Mouse (Mus musculus) megakaryocyte-erythroid progenitor cell, adult 5-6 weeks (primary cell): ENCODE data around the gene Tex22. TPM values are rescaled to one million over a fixed set of nuclear protein-coding genes. Genes with fewer than 3 reads are reported as not detected.

ENCODE experiments used
- ATAC-seq: replicated peaks from 2 replicates; pipeline ENCODE4 v1.8.0; 2016; ENCODE audit warnings: mild to moderate bottlenecking, inconsistent platforms; ENCODE audit not compliant: severe bottlenecking, poor library complexity, low FRiP score, low TSS enrichment
- total RNA-seq, 2 experiments: library from RNA; stranded (forward) in 1 of 2; stranded (reverse) in 1 of 2; fragments of 200-1000, 215-1000 nt in 1 of 2; fragments of >200 nt in 1 of 2; fragmentation: Nextera tagmentation in 1 of 2; gene quantifications; 2 replicates each; pipeline ENCODE4 v1.2.3; 2014 to 2017

Tex22 gene
- total RNA-seq, 2 experiments from 2014 or later = not detected

DNA sequence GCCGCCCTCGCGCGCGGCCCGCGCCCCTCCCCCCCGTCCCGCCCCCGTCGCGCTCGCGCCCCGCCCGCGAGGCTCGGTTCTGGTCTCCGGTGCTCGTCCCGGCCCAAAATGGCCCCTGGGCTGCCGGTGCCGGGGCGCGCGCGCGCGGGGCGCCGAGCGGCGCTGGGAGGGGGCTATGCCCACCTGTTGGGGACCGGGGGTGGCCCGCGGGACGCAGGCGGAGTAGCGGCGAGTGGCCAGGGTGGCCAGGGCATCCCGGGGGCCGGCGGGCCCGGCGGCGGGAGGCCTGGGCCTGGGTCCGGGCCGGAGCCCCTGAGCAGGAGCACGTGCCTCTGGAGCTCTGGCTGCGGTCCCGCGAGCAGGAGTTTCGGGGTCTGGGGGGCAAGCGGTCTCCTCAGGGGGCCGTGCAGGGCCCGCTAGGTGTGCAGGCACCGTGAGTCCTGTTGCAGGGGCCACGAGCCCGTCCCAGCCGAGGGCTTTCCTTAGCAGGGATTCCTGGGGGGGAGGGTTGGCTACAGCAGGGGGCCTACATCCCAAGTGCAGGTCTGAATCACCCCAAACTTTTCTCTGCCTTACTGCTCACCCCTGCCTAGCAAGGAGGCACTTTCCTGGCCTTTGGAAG, 24.3 kb downstream of the Tex22 start:
- 0 out of 2 replicates have a peak, but pooled peaks have one; percentile 8 for ATAC-seq

DNA sequence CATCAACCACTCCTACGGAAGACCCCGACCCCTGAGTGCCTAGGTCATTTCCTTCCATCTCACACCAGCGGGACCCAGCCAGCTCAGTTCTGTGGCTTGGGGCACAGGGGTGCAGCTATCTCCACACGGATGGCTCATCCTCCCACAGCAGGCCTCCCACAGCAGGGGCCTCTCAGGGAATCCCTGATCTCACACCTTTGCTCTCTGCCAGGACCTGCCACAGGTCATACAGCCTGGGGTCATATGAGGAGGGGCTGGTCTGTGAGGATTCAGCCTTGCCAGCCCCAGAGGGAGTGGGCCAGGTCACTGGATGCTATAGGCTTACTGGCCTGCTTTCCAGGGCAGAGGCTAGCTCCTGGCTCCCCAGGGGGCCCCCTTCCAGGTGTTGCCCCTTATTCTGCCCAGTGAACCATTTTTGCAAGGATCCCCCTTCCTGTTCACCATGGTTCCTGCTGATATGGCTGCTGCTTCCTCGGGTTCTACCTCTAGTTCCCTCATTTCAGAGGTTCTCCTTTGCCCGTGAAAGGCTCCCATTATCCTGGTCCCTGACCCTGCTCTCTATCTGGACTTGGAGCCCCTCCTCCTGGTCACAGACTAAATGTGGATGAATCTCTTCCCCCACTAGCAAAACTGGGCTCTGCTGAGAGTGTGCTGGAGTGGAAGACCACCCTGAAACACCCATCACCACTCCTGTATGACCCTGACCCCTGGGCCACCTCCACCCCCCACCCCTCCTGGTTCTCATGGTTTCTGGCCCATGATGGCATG, 25.4 kb downstream of the Tex22 start:
- 0 out of 2 replicates have a peak, but pooled peaks have one; percentile 12 for ATAC-seq

DNA sequence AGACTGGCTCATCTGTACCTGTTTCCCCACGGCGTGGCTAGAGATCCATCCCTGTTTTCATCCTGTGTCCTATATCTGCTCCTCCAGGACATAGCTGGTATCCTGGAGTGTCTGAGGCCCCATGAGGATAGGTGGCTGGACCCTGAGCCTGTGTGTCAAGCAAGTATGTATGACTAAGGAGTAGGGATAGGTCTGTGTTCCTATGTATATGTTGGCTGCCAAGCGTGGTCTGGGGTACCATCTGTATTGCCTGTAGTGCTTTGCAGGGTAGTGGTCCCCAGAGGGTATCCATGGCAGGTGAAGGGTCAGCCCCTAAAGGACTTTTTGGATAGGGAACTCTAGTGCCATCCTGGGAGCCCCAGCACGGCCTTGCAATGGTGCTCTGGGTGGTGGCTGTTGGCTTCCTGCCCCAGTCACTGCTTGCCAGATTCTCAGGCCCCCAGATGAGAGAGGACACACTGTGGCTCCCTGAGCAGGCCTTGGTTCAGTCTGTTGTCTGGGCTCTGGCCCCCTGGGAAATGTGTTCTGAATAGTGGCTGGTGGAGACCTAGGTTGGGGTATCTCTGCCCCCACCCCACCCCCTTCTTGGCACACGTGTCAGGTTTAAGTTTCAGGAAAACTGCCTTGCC, 26.3 kb downstream of the Tex22 start:
- ATAC-seq = peak; percentile 31; the same call in 1 of the 2 replicates

DNA sequence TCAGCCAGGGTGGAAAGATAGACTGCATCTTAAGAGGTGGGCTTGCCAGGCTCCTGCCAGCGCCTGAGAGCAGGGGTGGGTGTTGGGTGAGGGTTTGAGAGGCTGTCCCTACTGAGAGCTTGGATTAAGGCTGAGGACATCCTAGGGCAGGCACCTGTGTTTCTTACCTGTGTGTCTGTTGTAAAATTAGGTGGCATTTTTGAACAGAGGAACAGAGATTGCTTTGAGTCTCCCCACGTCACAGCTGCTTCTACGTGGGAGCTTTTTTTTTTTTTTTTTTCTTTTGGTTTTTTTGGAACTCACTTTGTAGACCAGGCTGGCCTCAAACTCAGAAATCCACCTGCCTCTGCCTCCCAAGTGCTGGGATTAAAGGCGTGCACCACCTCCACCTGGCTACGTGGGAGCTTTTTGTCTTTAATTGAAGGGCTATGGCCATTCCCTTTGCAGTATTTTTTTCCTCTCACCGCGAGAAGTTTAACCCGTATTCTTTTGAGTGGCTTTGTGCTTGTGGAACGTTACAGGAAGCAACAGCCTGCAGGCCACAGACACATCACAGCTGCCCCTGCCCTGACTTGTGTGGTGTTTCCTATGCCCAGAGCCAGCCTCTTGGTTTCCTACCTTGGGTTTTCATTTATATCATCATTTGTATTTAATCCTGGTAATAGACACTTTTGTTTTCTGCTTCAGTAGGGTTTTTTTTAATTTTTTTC, 27.1 kb downstream of the Tex22 start:
- no peak for ATAC-seq

DNA sequence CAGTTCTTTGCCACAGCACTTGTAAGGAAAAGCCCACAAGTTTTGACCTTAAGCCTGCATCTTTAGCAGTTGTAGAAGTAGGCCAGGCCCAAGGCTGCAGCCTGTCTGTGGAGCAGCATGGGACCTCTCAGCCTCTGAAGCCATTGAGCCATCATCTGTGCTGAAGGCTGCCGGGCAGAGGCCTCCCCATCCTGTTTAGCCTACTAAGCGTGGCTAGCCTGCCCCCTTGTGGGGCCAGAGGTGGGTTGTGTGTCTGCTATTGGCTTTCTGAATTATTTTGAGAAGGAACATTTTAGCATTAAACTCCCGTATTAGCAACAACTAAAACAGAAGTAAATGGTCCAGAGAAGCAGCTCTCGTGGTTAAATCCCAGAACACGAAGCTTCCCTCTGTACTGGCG, 28.2 kb downstream of the Tex22 start:
- ATAC-seq = peak; percentile 46; the same call in 1 of the 2 replicates

DNA sequence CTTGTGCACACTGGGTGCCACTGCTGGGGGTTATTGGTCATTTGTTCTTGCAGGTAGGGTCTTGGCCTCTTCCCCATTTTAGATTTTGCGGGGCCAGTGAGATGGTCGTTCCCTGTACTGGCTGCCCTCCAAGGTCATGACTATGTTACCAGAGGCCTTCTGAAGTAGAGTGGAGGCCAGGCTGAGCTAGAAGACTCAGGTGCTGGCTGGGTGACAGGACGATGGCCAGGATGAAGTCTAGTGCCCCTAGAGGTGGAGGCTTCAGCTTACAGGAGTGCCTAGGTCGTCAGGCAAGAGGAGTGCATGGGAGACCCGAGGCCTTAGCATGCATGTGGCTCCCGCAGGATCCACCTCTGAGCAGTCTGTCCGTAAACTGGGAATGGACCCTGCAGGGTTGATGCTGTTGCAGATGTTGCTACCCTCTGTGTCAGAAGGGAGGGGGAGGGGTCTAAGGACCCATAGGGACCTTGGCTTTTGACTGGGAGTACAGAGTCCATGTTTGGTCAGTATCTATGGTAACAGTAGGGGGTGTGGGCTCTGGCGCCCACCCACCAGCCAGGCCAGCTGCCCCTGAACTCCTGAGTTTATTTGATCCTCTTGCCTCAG, 29.6 kb downstream of the Tex22 start:
- peak; percentile 20; the same call in 1 of the 2 replicates for ATAC-seq

DNA sequence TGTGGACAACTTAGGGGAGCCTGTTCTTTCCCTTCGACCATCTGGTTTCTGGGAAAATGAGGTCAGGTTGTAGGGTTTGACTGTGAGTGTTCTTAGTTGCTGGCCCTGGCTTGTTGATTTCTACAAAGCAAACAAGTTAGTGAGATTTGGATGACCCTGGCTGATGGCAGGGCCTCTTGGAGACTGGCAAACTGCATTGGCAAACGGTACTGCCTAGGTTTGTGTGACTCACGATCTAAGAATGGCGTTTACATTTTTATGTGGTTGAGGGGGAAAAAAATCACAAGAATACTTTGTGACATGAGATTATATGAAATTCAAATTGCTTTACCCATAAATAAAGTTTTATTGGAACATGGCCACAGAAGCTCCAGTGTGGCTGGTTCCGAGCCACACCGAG, 32.1 kb downstream of the Tex22 start:
- no peak for ATAC-seq

DNA sequence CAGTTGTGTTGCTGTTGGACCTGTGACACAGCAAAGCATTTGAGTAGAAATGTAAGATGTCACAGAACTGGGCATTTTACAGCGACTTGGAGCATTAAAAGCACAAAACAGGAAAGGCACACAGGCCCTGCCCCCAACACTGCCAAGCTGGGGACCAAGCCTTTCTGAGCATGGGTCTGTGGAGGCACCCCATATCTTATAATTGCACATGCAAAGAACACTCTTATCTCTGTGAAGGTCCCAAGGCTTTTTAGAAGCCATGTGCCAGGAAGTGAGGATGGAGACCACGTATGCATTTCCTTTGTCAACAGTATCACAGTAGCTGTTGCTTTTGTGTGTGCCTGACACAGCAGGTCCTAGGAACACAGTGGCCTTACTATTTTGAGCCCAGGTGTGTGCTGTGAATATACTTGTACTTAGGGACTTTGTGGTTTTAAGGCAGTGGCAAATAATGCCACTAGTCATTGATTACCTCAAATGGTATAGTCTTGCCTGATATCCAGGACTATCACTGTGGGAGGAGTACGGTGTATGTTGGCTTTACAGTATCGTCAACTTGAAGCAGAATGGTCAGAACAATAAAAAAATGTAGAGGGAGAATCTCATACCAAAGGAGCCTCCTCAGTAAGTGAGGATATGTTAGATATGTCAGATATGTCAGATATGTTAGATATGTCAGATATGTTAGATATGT, 33.3 kb downstream of the Tex22 start:
- peak; percentile 88 for ATAC-seq

DNA sequence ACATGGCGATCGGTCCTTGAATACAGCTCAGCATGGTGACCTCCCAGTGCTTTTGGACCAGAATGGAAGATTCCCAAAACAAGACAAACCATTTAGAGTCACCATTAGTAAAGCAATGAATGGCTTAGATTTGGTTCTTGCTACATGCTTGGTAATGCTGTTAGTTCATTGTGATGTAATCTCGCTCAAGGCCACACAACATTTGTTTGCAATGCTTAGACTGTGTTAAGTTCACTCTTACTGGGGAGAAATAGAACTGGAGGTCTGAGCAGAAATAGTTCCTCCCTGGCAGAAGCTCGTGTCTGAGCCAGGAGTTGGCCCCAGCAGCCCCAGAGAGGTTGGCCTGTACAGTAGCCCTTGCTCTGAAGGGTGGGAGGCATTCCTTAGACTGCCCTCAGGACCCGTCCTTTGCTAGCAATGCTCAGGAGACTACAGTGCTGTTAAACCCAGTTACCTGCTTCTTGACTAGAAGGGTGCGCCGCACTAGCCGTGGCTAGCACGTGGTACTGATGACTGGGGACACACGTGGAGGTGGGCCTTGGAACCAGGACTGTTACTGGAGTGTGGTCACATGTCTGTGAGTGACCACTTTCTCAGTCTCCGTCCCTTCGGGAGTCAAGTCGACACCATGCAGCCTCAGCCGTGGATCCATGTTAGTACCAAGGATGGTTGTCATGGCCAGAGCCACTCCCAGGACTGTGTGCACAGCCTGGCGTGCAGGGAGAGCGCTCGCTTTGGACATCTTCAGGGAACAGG, 34.4 kb downstream of the Tex22 start:
- ATAC-seq = no peak

DNA sequence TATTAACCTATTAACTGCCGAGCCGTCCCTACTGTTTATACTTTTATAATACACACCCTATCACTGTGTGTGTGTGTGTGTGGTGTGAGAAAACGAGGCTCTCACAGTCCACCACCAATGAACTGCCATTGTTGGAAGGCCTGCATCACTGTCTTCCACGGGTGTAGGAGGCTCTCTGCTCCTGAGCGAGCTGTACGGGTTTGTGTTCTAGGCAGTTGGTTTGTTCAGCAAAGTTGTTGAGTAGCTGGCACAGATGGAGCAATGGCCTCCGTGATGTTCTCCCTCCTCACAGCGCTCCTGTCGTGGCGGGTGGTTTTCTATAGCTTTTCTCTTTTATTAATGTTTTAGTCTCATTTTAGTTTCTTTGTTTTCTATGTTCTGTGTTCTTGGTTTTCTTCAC, 35.5 kb downstream of the Tex22 start:
- no peak for ATAC-seq

DNA sequence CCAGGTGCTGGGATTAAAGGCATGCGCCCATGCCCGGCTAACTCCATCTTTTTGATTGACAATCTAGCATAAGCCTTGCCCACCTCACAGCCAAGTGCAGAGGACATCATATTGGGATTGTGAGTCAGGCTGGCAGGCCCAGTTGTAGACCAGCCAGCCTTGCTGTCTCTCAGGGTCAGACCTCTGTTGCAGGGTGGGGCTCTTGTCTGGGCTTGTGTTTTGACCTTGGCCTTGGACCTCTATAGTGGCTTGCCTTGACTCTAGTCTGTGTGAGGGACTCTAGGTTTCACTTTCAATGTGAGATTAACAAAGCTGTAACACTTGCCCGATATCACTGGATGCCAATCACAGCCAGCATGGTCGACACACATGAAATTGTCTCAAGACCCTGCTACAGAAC, 39.8 kb downstream of the Tex22 start:
- ATAC-seq = no peak

DNA sequence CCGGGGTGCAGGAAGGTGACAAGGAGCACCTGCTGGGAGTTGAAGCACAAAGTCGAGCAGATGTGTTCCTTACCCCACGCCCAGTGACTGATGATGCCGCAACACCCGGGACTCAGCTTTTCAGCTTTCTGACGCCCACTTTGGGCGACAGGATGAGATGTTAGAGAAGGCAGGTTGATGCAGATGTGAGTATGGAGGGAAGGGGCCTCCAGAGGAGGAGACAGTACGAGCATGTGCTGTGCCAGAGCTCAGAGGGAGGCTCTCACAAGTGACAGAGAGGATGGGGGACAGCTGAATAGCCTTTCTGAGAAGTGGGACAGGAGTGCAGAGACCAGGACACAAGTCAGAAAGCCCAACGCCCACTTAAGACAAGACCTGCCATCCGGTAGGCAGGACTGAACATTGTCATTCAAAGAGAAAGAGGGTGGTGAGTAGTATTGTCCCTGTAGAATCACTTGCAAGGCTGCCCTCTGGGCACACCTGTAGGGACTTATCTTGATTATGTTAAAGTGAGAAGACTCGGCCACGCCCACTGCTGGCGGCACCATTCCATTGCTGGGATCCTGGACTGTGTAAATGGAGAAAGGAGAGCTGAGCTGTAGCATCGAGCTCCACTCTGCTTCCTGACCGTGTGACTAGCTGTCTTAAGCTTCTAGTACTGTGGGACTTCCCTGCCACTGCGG, 40.7 kb downstream of the Tex22 start:
- no peak for ATAC-seq

DNA sequence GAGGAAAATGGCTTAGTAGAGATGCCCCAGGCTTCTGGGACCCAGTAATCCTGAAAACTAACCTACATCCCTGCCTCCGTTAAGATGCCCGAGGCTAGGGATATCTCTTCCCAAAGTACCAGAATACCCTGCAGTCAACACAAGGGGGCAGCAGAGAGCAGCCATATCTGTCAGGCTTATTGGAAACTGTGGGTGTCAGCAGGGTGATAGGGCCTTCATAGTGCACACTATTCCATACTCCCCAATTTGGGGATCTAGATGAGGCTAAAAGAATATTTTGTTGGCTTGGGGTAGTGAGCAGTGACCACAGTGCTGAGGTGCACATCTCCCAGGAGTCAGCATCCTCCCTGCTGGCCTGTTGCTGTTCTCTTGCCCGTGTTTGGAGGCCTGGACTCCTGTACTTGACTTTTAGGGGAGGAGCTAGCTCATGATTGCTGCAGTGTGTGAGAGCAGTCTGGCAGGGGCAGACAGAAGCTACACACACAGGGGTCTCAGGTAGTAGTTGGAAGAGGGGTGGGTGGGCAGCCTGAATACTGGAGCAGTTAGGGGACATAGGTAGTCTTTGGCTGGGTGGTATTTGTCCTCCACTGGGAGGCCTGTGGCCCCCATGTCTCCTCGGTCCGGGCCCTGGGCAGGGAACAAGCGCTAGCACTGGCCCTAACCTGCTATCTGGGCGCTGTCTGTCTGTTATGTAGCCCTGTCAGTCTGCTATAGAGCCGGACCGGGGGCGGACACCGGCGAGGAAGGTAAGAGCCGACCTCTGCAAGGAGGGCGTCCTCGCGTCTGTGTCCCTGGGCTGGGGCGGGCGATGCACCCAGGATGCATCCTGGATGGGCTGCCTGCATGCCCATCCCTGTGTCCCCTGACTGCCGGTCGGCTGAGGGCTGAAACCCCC, 45.5 kb downstream of the Tex22 start:
- peak; percentile 62 for ATAC-seq

DNA sequence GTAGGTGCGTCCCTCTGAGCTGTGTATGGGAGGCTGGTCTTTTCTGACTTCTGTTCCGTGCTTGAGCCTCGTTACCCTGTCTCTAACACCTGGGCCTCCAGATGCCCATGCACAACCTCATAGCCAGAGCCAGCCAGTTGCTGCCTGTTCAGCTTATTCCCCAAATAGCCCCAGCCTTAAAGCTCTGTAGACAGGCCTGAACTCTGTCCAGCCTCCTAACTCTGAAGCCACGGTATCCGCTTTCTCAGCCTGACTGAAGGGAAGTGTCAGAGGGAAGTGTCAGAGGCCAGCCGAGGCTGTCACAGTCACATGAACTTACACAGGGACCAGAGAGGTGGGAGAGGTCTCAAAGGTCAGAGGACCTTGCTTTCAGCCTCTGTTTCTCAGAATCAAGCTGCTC, 50.4 kb downstream of the Tex22 start:
- ATAC-seq = no peak

DNA sequence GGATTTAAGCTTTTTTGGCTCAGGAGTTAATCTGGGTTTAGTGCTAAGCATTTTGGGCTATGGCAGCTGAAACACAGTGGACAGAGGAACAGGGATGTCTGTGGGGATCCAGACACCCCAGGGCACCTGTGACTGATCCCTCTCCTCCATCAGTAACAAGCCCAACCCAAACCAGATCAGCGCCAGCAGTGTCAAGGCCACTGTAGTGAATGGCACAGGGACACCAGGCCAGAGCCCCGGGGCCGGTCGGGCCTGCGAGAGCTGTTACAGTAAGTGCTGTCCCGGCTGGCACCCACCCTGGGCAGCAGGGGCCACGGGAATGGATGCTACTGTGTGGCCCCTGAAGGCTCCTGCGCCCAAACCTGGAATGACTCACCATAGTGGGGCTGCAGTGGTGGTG, 56.4 kb downstream of the Tex22 start:
- no peak for ATAC-seq

DNA sequence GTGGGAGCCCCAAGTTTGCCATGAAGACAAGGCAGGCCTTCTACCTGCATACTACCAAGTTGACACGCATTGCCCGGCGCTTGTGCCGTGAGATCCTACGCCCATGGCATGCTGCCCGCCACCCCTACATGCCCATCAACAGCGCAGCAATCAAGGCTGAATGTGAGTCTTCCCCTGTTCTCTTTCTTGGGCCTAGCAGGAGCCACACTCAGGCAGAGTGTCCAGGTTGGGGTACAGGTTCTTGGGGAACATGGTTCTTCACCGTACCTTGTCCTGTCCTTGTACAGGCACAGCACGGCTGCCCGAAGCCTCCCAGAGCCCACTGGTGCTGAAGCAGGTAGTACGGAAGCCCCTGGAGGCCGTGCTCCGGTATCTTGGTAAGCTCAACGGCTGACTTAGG, 57.3 kb downstream of the Tex22 start:
- ATAC-seq = no peak

DNA sequence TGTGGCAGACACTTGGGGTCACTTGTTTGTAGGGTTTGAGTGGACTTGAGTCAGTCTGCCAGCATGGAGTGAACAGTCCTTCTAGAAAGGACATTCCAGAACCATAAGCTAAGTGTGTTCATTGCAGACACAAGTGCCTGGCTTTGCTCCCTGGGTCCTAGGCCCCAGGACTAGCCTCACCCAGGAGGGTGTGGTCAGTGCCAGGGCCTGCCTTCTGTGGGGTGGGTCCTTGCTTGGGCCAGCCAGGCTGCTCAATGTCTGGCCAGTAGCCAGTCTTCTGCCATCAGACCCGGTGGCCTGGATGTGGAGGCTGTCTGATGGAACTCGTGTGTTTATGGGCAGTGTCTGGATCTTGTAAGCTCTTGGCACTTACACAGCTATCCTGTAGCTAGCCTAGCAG, 58.3 kb downstream of the Tex22 start:
- no peak for ATAC-seq
